ENCODE assay signal across 8 mouse cellular contexts in genomic region chrX:37084318-37084926, GRCm38 (mm10). TPM values are rescaled to one million over a fixed set of nuclear protein-coding genes. Genes with fewer than 3 reads are reported as not detected.
A peak's percentile ranks its signal among the peaks of the same experiment; 100 is the strongest.
DNase-seq lines count a peak whose midpoint lies in the region; ATAC-seq lines count a peak whose summit lies in the region.

No protein-coding gene starts in this region.

- H3K9me3 ChIP-seq in forebrain, embryonic 15.5 days: no peaks in the 10 kb centered on the region
- no peaks in the 10 kb centered on the region for H3K9me3 ChIP-seq in stomach, embryonic 16.5 days (replicated peaks; ENCODE audit: control insufficient read depth, low read length)

- no peaks in the 10 kb centered on the region for H3K27me3 ChIP-seq in forebrain, embryonic 15.5 days
- no peaks in the 10 kb centered on the region for H3K27me3 ChIP-seq in stomach, embryonic 16.5 days (ENCODE audit: control insufficient read depth, insufficient read depth, low read length)

- H3K4me2 ChIP-seq in forebrain, embryonic 15.5 days (replicated peaks): peak overlapping the region; percentile 60
- peak overlapping the region; percentile 68 for H3K4me2 ChIP-seq in stomach, embryonic 16.5 days (ENCODE audit: low read depth, low read length)

- 32% methylated on average over 19 of the region's 19 CpGs for WGBS in forebrain, embryonic 15.5 days
- 12% methylated on average over 19 of the region's 19 CpGs for WGBS in stomach, embryonic 16.5 days

- ATAC-seq in forebrain, embryonic 15.5 days (replicated peaks): peak; percentile 20
- 0 out of 2 replicates have a peak, but pooled peaks have one; percentile 21 for ATAC-seq in stomach, embryonic 16.5 days (ENCODE audit: insufficient read depth, low FRiP score)

- DNase-seq in adrenal gland, postnatal 10 days: peak; percentile 13
- DNase-seq in adrenal gland, postnatal 14 days: no peak
- DNase-seq in spleen, postnatal 10 days (ENCODE audit: low spot score in 2 of 2): peak; percentile 15 to 28
- no peak for DNase-seq in spleen, postnatal 36 days (ENCODE audit: low spot score in 2 of 2)
- peak; percentile 27 for DNase-seq in kidney, postnatal 10 days
- peak; percentile 11 to 17 for DNase-seq in lung, postnatal 4 days

- H3K27ac ChIP-seq in forebrain, embryonic 15.5 days (replicated peaks): peak overlapping the region; percentile 90
- H3K27ac ChIP-seq in stomach, embryonic 16.5 days (ENCODE audit: low read length): peak overlapping the region; percentile 93

- H3K4me3 ChIP-seq in forebrain, embryonic 15.5 days: peak overlapping the region; percentile 58
- peak overlapping the region; percentile 65 for H3K4me3 ChIP-seq in stomach, embryonic 16.5 days (replicated peaks; ENCODE audit: low read length)

- H3K4me1 ChIP-seq in forebrain, embryonic 15.5 days: peaks cover 11% of the 10 kb centered on the region
- H3K4me1 ChIP-seq in stomach, embryonic 16.5 days (ENCODE audit: control insufficient read depth, insufficient read depth, low read length): no peaks in the 10 kb centered on the region

- no peaks in the 10 kb centered on the region; the same call in 1 of the 2 replicates for H3K36me3 ChIP-seq in forebrain, embryonic 15.5 days
- peaks cover 4% of the 10 kb centered on the region; the same call in 1 of the 2 replicates for H3K36me3 ChIP-seq in stomach, embryonic 16.5 days (ENCODE audit: control insufficient read depth, insufficient read depth, low read length)

- H3K9ac ChIP-seq in forebrain, embryonic 15.5 days (replicated peaks): peak overlapping the region; percentile 58
- peak overlapping the region; percentile 78 for H3K9ac ChIP-seq in stomach, embryonic 16.5 days (ENCODE audit: low read length)

RNA-seq across cellular contexts. Expression of gene Rpl39, which starts 0.8 kb away (rescaled TPM):
- 100 to 1,000 TPM; 694 to 724 TPM for total RNA-seq in adrenal gland, postnatal 10 days (2021)
- total RNA-seq in adrenal gland, postnatal 14 days (2021): 548 and 634 TPM in 2 replicates
- 336 and 348 TPM in 2 replicates for polyA plus RNA-seq in forebrain, embryonic 15.5 days (2015; fragmentation: Nextera tagmentation; extraction: Ambion mirVana)
- 438 and 576 TPM in 2 replicates for polyA plus RNA-seq in stomach, embryonic 16.5 days (2015; fragmentation: Nextera tagmentation; extraction: Ambion mirVana)

RNA-seq across cellular contexts. Expression of gene Upf3b, which starts 25.7 kb away (rescaled TPM):
- total RNA-seq in adrenal gland, postnatal 10 days (2021): 10 to 100 TPM; 11.9 to 18.6 TPM
- total RNA-seq in adrenal gland, postnatal 14 days (2021): 16.2 and 21.1 TPM in 2 replicates
- polyA plus RNA-seq in forebrain, embryonic 15.5 days (2015; fragmentation: Nextera tagmentation; extraction: Ambion mirVana): 27.2 and 30.3 TPM in 2 replicates
- polyA plus RNA-seq in stomach, embryonic 16.5 days (2015; fragmentation: Nextera tagmentation; extraction: Ambion mirVana): 15.4 and 19.4 TPM in 2 replicates

RNA-seq across cellular contexts. Expression of gene Sowahd, which starts 35.8 kb away (rescaled TPM):
- total RNA-seq in adrenal gland, postnatal 10 days (2021): under 1 TPM; 0.27 to 0.30 TPM
- 0.37 and 0.71 TPM in 2 replicates for total RNA-seq in adrenal gland, postnatal 14 days (2021)
- polyA plus RNA-seq in forebrain, embryonic 15.5 days (2015; fragmentation: Nextera tagmentation; extraction: Ambion mirVana): not detected in 2 replicates
- not detected in 2 replicates for polyA plus RNA-seq in stomach, embryonic 16.5 days (2015; fragmentation: Nextera tagmentation; extraction: Ambion mirVana)

RNA-seq across cellular contexts. Expression of gene Nkap, which starts 42.2 kb away (rescaled TPM):
- 10 to 100 TPM; 12.6 to 16.1 TPM for total RNA-seq in adrenal gland, postnatal 10 days (2021)
- 12.7 and 16.5 TPM in 2 replicates for total RNA-seq in adrenal gland, postnatal 14 days (2021)
- polyA plus RNA-seq in forebrain, embryonic 15.5 days (2015; fragmentation: Nextera tagmentation; extraction: Ambion mirVana): 19.1 and 20.3 TPM in 2 replicates
- polyA plus RNA-seq in stomach, embryonic 16.5 days (2015; fragmentation: Nextera tagmentation; extraction: Ambion mirVana): 13.7 and 14.2 TPM in 2 replicates

Comparison
In these comparisons a context has a peak if more than half of its experiments do, and no peak if none do; other contexts are left out.
1. DNase-seq: peak in adrenal gland, postnatal 10 days (single experiment), spleen, postnatal 10 days (2 of 2), kidney, postnatal 10 days (single experiment) and lung, postnatal 4 days (2 of 2); none in adrenal gland, postnatal 14 days (single experiment) and spleen, postnatal 36 days (0 of 2).